Mouse (Mus musculus) heart, postnatal 14 days (tissue): Measurements from ENCODE around the gene Cmtr2. TPM values are rescaled to one million over a fixed set of nuclear protein-coding genes. Genes with fewer than 3 reads are reported as not detected.

Source experiments
- DNase-seq, 2 experiments: peaks; one replicate each; pipeline ENCODE4 v3.0.0; 2021 to 2022
- intact Hi-C: fragments of 180-260 bp; cut with DNase I; formaldehyde crosslinking; loops from one replicate; pipeline ENCODE4 v1.15.1; 2025
- total RNA-seq, 2 experiments: library from RNA; stranded (reverse); gene quantifications; 2 replicates each; pipeline ENCODE4 v1.2.3; 2021

The Cmtr2 gene
- total RNA-seq, 2 experiments from 2014 or later: 2.6 to 2.9 TPM

- intact Hi-C loops: no loop called here
- no peak for DNase-seq
Observed at GRCm38 (mm10) chr8:110247238-110247637, 31.8 kb downstream of the Cmtr2 start.

GRCm38 (mm10) chr8:110253986-110254385 lies 38.5 kb downstream of the Cmtr2 start:
- DNase-seq: no peak
- intact Hi-C loops: no loop called here

- no peak for DNase-seq
- intact Hi-C loops: no loop called here
Observed at GRCm38 (mm10) chr8:110265796-110266305, 50.4 kb downstream of the Cmtr2 start.

GRCm38 (mm10) chr8:110266741-110267140 lies 51.3 kb downstream of the Cmtr2 start, which contains the start of gene Hydin:
TSS of gene Hydin (plus strand) at chr8:110266977.
- intact Hi-C loops: no loop called here
- peak; percentile 1 to 30 for DNase-seq

GRCm38 (mm10) chr8:110267268-110267667 lies 51.8 kb downstream of the Cmtr2 start:
- DNase-seq: no peak
- intact Hi-C loops: no loop called here

GRCm38 (mm10) chr8:110270659-110271058 lies 55.2 kb downstream of the Cmtr2 start:
- DNase-seq: peak; percentile 6 to 37
- intact Hi-C loops: no loop called here

GRCm38 (mm10) chr8:110273394-110273793 lies 57.9 kb downstream of the Cmtr2 start:
- DNase-seq: no peak
- intact Hi-C loops: no loop called here

Other genes with a start within 250 kb of the Cmtr2 start
- gene Tat, start 225.2 kb upstream of the Cmtr2 start, total RNA-seq: 1 to 10 TPM; 1.3 to 1.6 TPM
- gene Chst4, start 175.9 kb upstream of the Cmtr2 start, total RNA-seq: 1 to 10 TPM; 4.4 to 5.4 TPM
- gene Zfp612, start 135.9 kb upstream of the Cmtr2 start, total RNA-seq: 1 to 10 TPM; 8.0 to 8.7 TPM
- not detected for gene Gm21964, start 114.5 kb upstream of the Cmtr2 start, total RNA-seq
- not detected for gene Gm17720, start 112.9 kb upstream of the Cmtr2 start, total RNA-seq
- not detected for gene Calb2, start 47.5 kb upstream of the Cmtr2 start, total RNA-seq
- under 1 TPM; 0.07 to 0.24 TPM for gene Hydin, start 51.3 kb downstream of the Cmtr2 start, total RNA-seq